Mouse (Mus musculus) monocyte, adult 5-6 weeks (primary cell): ENCODE results near the gene Tcf23. TPM values are rescaled to one million over a fixed set of nuclear protein-coding genes. Genes with fewer than 3 reads are reported as not detected.
"Not testable (repeated sequence)": the region's sequence is repeated elsewhere in the genome, so short reads cannot be mapped to it uniquely, and the experiment has no call there.

Source experiments
- ATAC-seq: fragments of 153-309, 156-312 bp; replicated peaks from 2 replicates; pipeline ENCODE4 v1.8.0; 2017; ENCODE audit warnings: mild to moderate bottlenecking; ENCODE audit not compliant: low TSS enrichment, insufficient number of reproducible peaks, severe bottlenecking, poor library complexity, low FRiP score
- total RNA-seq: library from RNA; stranded (forward); fragments of 200-1000, 200-491, 200-594 nt; gene quantifications from 3 replicates; pipeline ENCODE4 v1.2.3, GENCODE M21; 2017

The Tcf23 gene
- total RNA-seq, 1 experiment from 2014 or later, result not detected

DNA sequence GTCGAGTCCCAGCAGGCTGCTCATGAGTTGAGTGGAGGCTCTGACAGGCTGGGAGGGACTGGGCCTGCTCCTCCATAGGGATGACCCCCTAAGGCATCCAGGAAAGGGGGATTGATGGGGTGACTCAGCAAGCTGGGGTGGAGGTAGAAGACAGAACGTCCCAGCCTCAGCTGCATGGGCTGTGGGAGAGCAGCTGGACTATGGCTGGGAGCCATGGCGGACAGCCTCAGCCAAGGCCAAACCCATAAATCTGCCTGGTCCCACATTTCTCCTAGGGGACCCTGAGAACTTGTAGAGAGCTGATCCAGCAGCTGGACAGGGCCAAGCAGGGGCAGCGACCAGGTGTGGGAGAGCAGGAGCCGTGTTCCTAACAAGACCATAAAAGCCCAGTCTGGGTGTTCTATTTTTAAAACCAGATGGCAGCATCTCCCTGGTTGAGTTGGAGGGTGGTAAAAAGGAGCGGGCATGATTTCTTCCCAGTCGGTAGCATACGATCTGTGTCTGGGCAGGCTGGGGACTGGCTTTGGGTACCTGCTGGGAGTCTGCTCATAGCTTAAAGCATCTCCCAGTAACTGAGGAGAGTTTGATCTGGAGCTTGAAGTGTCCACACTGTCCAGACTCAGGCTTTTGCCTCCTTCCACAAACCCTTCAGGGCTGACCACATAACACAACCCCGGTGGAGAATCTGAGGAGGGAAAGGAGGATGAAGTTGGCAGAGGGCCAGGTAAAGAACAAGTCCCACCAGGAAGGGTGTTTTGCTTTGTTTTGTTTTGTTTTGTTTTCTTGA, 6.6 kb downstream of the Tcf23 start:
- ATAC-seq, result no peak

- no peak for ATAC-seq
Measured at GRCm38 (mm10) chr5:30982357-30982756, 13.9 kb downstream of the Tcf23 start.

DNA sequence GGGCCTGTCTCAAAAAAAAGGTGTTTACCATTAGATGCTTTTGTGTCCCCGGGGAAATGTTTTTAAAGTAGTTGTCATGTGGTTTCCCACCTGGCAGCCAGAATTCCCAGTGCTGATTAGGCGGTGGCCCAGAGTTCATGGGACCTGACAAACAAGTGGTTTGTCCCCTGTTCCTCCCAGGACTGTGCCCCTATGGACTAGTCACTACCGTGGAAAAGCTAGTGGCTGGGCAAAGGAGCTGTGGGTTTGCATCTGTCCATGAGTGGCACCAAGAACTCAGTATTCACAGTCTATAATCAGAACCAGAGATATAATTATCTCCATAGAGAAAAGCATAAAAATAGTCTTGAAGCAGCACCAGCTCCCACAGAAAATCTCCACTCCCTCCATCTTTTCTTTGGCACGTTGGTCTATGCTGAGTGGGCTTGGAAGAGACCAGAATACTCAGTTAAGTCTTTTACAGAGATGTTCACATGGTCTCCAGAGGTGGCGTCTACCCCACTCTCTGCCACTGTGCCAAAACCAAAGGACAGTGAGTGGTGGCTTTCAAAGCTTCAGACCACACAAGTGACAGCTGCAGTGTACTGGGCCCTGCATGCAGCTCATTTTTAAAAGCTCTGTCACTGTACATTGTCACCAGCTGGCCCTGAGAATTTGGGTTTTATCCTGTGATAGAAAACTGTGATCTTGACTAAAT, 24.7 kb downstream of the Tcf23 start:
- no peak for ATAC-seq

DNA sequence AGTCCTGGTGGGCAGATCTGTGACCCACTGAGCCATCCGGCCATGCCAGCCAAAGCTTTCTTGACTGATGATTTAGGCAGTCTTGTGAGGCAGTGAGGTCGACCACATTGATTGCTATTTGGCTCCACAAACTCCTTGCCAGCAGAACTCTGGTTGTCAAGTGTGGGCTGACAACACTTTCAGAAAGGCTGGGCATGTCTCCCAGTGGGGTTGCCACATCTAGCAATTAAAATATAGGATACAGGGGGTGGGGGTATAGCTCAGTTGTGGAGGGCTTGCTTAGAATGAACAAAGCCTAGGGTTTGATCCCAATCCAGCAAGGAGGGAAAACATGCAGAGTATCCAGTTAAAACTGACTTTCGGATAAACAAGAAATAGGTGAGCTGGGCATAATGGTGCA, 25.6 kb downstream of the Tcf23 start:
- no peak for ATAC-seq

- no peak for ATAC-seq
Measured at GRCm38 (mm10) chr5:30994910-30995635, 26.6 kb downstream of the Tcf23 start.

GRCm38 (mm10) chr5:30998306-30998705, 29.8 kb downstream of the Tcf23 start:
- ATAC-seq, result peak; percentile 79

- no peak for ATAC-seq
Measured at GRCm38 (mm10) chr5:30999324-30999723, 30.9 kb downstream of the Tcf23 start.

- ATAC-seq, result no peak
Measured at GRCm38 (mm10) chr5:31000122-31000521, 31.7 kb downstream of the Tcf23 start.

DNA sequence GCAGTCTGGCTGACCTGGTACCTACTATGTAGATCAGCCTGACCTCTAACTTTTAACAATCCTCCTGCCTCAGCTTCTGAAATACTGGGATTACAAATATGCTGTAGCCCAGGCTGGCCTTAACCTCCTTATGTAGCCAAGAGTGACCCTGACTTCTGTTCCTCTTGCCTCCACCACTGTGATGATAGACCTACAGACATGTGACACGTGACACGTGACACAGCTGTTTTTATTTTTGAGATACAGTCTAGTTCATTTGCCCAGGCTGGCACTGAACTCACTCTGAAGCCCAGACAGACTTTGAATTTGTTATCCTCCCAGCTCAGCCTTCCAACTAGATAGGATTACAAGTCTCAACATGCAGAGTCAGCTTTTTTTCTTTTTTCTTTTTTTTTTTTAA, 32.5 kb downstream of the Tcf23 start:
- ATAC-seq, result no peak

DNA sequence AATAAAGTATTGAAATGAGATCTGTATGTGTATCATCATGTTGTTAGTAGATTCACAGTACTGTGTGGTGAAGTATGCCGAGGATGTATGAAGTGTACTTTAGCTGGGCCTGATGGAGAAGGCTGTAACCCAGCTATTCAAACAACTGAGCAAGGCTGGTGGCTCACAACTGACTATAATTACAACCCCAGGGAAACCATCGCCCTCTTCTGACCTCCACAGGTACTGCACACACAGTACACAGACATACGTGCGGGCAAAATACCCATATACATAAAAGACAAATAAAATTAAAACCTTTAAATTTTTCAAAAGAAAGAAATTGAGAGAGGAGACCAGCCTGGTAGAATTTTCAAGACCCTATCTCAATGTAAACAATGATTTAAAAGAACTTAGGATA, 33.1 kb downstream of the Tcf23 start:
- ATAC-seq, result no peak

DNA sequence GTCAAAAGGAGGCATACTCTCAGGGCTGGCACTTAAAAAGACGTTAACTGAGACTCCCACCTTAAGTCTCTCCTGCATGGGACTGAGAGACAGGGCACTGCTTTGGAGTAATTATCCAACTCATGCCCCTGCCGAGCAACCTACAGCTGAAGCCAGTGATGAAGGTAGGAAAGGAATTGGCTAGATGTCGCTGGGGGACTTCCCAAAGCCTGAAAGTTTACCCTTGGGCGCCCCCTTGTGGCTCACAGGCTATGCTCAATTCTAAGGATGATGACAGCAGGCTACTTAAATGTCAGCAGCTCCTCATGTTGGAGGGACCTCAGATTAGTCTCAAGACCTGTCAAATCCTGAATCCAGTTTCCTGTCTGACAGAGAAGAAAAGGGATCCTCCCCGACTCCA, 35.7 kb downstream of the Tcf23 start:
- ATAC-seq, result peak; percentile 85

GRCm38 (mm10) chr5:31012737-31013136, 44.3 kb downstream of the Tcf23 start:
- ATAC-seq, result no peak

GRCm38 (mm10) chr5:31015913-31016312, 47.5 kb downstream of the Tcf23 start:
- no peak for ATAC-seq

DNA sequence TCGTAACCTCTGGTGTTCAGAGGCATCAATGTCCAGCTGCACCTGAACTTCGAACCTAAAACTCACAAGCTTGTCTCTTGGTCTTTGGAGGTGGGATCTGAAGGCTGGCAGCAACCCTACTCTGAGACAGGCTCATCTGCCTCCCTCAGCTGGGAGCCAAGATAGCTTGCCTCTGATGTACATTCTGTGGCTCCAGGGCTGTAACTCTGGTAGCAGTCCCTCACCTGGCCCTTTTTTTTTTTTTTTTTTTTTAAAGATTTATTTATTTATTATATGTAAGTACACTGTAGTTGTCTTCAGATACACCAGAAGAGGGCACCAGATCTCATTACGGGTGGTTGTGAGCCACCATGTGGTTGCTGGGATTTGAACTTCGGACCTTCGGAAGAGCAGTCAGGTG, 53.3 kb downstream of the Tcf23 start:
- ATAC-seq, result not testable (repeated sequence)

DNA sequence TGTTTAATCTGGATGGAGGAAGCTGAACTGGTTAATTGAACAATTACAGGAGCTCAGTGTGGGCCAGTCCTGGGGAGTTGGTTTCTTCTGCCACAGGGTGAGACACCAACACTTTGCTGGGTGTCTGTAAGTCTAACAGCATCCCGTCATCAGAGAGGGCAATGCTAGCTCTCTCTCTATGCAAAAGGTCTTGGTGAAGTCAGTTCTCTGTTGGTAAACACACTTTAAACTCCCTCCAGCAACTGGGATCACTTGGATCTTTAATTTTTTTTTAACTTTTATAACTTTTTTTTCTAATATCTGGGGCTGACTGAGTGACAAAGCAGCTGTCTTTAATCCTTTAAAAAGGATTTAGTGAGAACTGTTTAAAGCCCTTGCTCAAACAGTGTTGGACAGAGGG, 54.2 kb downstream of the Tcf23 start:
- no peak for ATAC-seq

GRCm38 (mm10) chr5:31023254-31023653, 54.8 kb downstream of the Tcf23 start:
- ATAC-seq, result no peak

DNA sequence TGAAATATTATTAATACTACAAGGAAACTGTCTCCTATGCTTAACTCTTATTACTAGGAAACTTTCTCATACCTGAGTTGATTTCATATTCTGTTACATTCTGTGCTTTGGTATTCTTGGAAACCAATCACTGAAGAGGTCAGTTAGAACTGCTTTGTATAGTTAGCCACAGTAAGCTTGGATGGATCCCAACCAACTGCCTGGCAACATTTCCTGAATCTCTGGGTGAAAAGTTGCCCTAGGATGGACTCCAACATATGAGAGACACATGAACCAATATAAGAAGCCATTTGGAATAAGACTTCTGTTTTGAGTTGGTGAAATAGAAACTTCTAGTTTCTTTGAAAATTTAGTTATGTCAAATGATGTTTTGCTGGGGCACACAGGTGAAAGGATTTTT, 56.2 kb downstream of the Tcf23 start:
- no peak for ATAC-seq
